Mouse (Mus musculus) left cerebral cortex, postnatal 10 days (tissue): Measurements from ENCODE around the gene Atg7. TPM values are rescaled to one million over a fixed set of nuclear protein-coding genes. Genes with fewer than 3 reads are reported as not detected.

ENCODE experiments used
- DNase-seq, 2 experiments: peaks; one replicate each; pipeline ENCODE4 v3.0.0; 2021 to 2022; ENCODE audit warnings: low spot score in 2 of 2, mixed read lengths in 1 of 2; ENCODE audit errors: extremely low spot score in 1 of 2
- intact Hi-C: fragments of 180-260 bp; cut with DNase I; formaldehyde crosslinking; loops from one replicate; pipeline ENCODE4 v1.15.1; 2025
- total RNA-seq, 2 experiments: library from RNA; stranded (reverse); gene quantifications; 2 replicates each; pipeline ENCODE4 v1.2.3; 2021

The Atg7 gene
- total RNA-seq, 2 experiments from 2014 or later = 23.6 to 24.6 TPM

- intact Hi-C loops = no loop called here
- no peak for DNase-seq
Measured at GRCm38 (mm10) chr6:114860677-114861568, 218.0 kb downstream of the Atg7 start.

- intact Hi-C loops = no loop called here
- no peak for DNase-seq
Measured at GRCm38 (mm10) chr6:114861591-114861990, 218.7 kb downstream of the Atg7 start.

- DNase-seq = no peak
- intact Hi-C loops = no loop called here
Measured at GRCm38 (mm10) chr6:114862046-114862445, 219.1 kb downstream of the Atg7 start.

- intact Hi-C loops = no loop called here
- DNase-seq = no peak
Measured at GRCm38 (mm10) chr6:114863501-114863900, 220.6 kb downstream of the Atg7 start.

- DNase-seq = no peak
- intact Hi-C loops = no loop called here
Measured at GRCm38 (mm10) chr6:114864421-114864820, 221.5 kb downstream of the Atg7 start.

- intact Hi-C loops = no loop called here
- DNase-seq = no peak
Measured at GRCm38 (mm10) chr6:114866078-114866477, 223.2 kb downstream of the Atg7 start.

- no peak for DNase-seq
- intact Hi-C loops = no loop called here
Measured at GRCm38 (mm10) chr6:114866619-114867018, 223.7 kb downstream of the Atg7 start.

GRCm38 (mm10) chr6:114868656-114869055 is 225.8 kb downstream of the Atg7 start:
- intact Hi-C loops = no loop called here
- DNase-seq = no peak

- DNase-seq = no peak
- intact Hi-C loops = no loop called here
Measured at GRCm38 (mm10) chr6:114869501-114870076, 226.7 kb downstream of the Atg7 start.

- intact Hi-C loops = no loop called here
Measured at GRCm38 (mm10) chr6:114871010-114871660, 228.2 kb downstream of the Atg7 start.

GRCm38 (mm10) chr6:114873808-114874137 is 230.9 kb downstream of the Atg7 start:
- no peak for DNase-seq
- intact Hi-C loops = no loop called here

More at GRCm38 (mm10) chr6:114871010-114871660, 228.2 kb downstream of the Atg7 start:
- DNase-seq = no peak

GRCm38 (mm10) chr6:114874138-114874928 is 231.4 kb downstream of the Atg7 start:
- intact Hi-C loops = no loop called here
- no peak for DNase-seq

GRCm38 (mm10) chr6:114875018-114875558 is 232.2 kb downstream of the Atg7 start:
- intact Hi-C loops = loop anchor here (5.0 kb wide), 1 partner anchor 42 kb away; no protein-coding TSS in a partner anchor
- DNase-seq = peak; percentile 85 to 96

GRCm38 (mm10) chr6:114876033-114876432 is 233.1 kb downstream of the Atg7 start:
- intact Hi-C loops = loop anchor here (5.0 kb wide), 1 partner anchor 41 kb away; no protein-coding TSS in a partner anchor
- no peak for DNase-seq

- DNase-seq = no peak
- intact Hi-C loops = loop anchor here (5.0 kb wide), 1 partner anchor 41 kb away; no protein-coding TSS in a partner anchor
Measured at GRCm38 (mm10) chr6:114876546-114876945, 233.6 kb downstream of the Atg7 start.

GRCm38 (mm10) chr6:114878841-114879520 is 236.1 kb downstream of the Atg7 start:
- no peak for DNase-seq
- intact Hi-C loops = loop anchor here (5.0 kb wide), 1 partner anchor 38 kb away; no protein-coding TSS in a partner anchor

- intact Hi-C loops = no loop called here
- no peak for DNase-seq
Measured at GRCm38 (mm10) chr6:114880798-114881197, 237.9 kb downstream of the Atg7 start.

GRCm38 (mm10) chr6:114882212-114882611 is 239.3 kb downstream of the Atg7 start:
- no peak for DNase-seq
- intact Hi-C loops = no loop called here
